Mouse (Mus musculus): Measurements from ENCODE around the gene Btbd9. TPM values are rescaled to one million over a fixed set of nuclear protein-coding genes. Genes with fewer than 3 reads are reported as not detected.
"Not testable (repeated sequence)": the region's sequence is repeated elsewhere in the genome, so short reads cannot be mapped to it uniquely, and the experiment has no call there.

Gene Btbd9
- polyA plus RNA-seq, 1 experiment = 15.3 TPM

DNA sequence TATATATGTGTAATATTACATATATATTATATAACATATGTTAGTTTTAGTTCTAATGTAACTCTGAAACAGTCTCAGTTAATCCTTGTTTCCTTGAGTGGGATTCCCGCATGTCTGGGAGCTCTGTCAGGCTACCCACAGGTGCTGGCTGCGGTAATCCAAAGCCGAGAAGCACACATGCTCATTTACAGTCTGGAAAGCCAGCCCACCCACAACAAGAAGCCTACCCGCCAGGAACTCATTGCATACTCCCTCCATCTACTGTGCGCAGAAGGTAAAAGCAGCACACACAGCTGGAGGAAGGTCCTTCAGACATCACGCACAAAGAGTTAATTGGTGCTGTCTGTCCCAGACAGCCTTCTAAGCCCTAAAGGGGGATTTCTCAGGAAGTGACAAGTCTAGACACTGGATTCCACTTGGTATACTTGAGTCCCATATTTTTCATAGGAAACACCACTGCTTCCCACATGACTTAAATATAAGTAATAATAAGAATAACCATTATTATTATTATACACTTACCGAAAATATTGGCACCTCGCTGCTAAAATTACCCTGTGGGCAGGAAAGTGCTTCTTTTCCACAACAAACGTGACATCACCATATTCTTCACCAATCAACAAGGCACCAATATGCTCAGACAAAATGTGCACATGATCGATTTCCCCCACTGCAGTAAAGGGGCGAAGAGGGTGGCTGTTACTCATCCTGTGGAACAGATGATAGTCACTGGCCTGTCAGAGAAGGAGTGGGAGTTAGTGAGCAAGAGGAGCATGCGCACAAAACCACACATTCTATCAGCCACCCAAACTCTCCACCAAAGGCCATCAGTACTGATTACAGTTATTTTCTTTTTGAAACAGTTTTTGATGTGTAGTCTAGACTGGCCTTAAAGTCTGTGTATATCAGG is 46.4 kb downstream of the Btbd9 start:
- Histone ChIP-seq H3K4me3 (ENCODE audit: insufficient read depth, poor library complexity, severe bottlenecking) (no peak overlapping the region), H3K27me3 (ENCODE audit: control insufficient read depth, insufficient read depth, insufficient read length) (no peaks in the 10 kb centered on the region), H3K79me2 (ENCODE audit: control insufficient read depth, insufficient read depth) (no peaks in the 10 kb centered on the region), H3ac (ENCODE audit: control insufficient read depth, insufficient read length, low read depth) (no peak overlapping the region), H3K36me3 (ENCODE audit: control insufficient read depth, insufficient read depth) (no peaks in the 10 kb centered on the region), H3K79me3 (ENCODE audit: low read depth) (no peaks in the 10 kb centered on the region)
- TF ChIP-seq CTCF (IDR thresholded peaks at IDR 0.05; ENCODE audit: control insufficient read depth, insufficient read depth, insufficient read length) (no peak), MAX (IDR thresholded peaks at IDR 0.05) (no peak), FOSL1 (IDR thresholded peaks at IDR 0.05; ENCODE audit: insufficient read depth, low read length, poor library complexity, severe bottlenecking) (no peak), MYOG (IDR thresholded peaks at IDR 0.05; ENCODE audit: control insufficient read depth, extremely low read depth, insufficient read length) (no peak), USF1 (IDR thresholded peaks at IDR 0.05; ENCODE audit: low read depth) (no peak), CEBPB (IDR thresholded peaks at IDR 0.05; ENCODE audit: low read depth) (no peak)

- H3K79me2 ChIP-seq (ENCODE audit: control insufficient read depth, insufficient read depth) = no peaks in the 10 kb centered on the region
- no peak overlapping the region for H3ac ChIP-seq (ENCODE audit: control insufficient read depth, insufficient read length, low read depth)
- H3K27me3 ChIP-seq (ENCODE audit: control insufficient read depth, insufficient read depth, insufficient read length) = no peaks in the 10 kb centered on the region
- H3K79me3 ChIP-seq (ENCODE audit: low read depth) = no peaks in the 10 kb centered on the region
- TF ChIP-seq MYOD1 (IDR thresholded peaks at IDR 0.05; ENCODE audit: control insufficient read depth, insufficient read length, low read depth) = no peak
- TF ChIP-seq CEBPB (IDR thresholded peaks at IDR 0.05; ENCODE audit: low read depth) = no peak
- TF ChIP-seq FOSL1 (IDR thresholded peaks at IDR 0.05; ENCODE audit: insufficient read depth, low read length, poor library complexity, severe bottlenecking) = no peak
- H3K4me3 ChIP-seq (ENCODE audit: insufficient read depth, poor library complexity, severe bottlenecking) = no peak overlapping the region
- H3K36me3 ChIP-seq (ENCODE audit: control insufficient read depth, insufficient read depth) = peaks cover 7% of the 10 kb centered on the region
Observed at GRCm38 (mm10) chr17:30525405-30526295, 50.6 kb downstream of the Btbd9 start.

DNA sequence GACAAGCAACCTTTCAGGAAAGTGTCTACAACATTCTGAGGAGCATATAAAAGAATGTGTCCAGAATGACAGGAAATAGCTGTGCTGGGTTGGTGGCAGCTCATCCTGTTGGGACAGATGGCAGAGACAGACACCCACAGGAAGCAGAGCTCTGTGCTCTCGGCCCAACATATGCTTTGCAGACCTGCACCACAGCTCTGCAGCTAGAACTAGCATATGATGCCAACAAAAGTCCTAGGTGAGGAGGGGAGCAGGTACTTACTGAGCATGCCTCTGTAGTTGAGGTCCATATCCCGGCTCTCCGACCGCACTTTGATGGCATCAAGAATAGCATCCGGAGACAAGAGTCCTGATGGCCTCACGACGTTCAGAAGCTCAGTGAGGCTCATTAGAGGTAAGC is 51.8 kb downstream of the Btbd9 start:
- H3K27me3 ChIP-seq (ENCODE audit: control insufficient read depth, insufficient read depth, insufficient read length) = no peaks in the 10 kb centered on the region

DNA sequence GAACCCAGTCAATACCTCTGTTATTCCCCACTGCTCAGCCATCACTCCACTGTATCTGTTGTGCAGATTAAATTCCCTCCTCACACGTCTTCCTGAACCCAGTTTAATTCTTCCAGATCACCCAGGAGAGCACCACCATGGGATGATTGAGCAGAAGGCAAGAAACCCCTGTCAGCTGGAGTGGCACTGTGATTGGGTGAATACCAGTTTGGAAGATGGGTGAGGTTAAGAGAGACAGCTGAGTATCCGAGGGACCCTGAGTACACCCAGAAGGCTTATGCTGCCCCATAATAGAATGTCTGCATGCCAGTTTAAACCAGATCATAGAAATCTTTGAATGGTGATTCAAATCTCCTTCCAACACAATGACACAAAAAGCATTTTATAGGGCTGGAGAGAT is 52.5 kb downstream of the Btbd9 start:
- Histone ChIP-seq H3K4me3 (ENCODE audit: insufficient read depth, poor library complexity, severe bottlenecking) (no peak overlapping the region), H3K27me3 (ENCODE audit: control insufficient read depth, insufficient read depth, insufficient read length) (no peaks in the 10 kb centered on the region), H3K36me3 (ENCODE audit: control insufficient read depth, insufficient read depth) (peaks cover 7% of the 10 kb centered on the region), H3K79me3 (ENCODE audit: low read depth) (no peaks in the 10 kb centered on the region), H3K79me2 (ENCODE audit: control insufficient read depth, insufficient read depth) (no peaks in the 10 kb centered on the region), H3ac (ENCODE audit: control insufficient read depth, insufficient read length, low read depth) (no peak overlapping the region)
- no peak for TF ChIP-seq FOSL1 (IDR thresholded peaks at IDR 0.05; ENCODE audit: insufficient read depth, low read length, poor library complexity, severe bottlenecking)
- no peak for TF ChIP-seq MYOD1 (IDR thresholded peaks at IDR 0.05; ENCODE audit: control insufficient read depth, insufficient read length, low read depth)
- TF ChIP-seq CTCF (IDR thresholded peaks at IDR 0.05; ENCODE audit: control insufficient read depth, insufficient read depth, insufficient read length) = no peak
- no peak for TF ChIP-seq MYOG (IDR thresholded peaks at IDR 0.05; ENCODE audit: control insufficient read depth, extremely low read depth, insufficient read length)

More for the DNA sequence above, 51.8 kb downstream of the Btbd9 start:
- TF ChIP-seq CTCF (IDR thresholded peaks at IDR 0.05; ENCODE audit: control insufficient read depth, insufficient read depth, insufficient read length) (no peak), MAX (IDR thresholded peaks at IDR 0.05) (no peak), CEBPB (IDR thresholded peaks at IDR 0.05; ENCODE audit: low read depth) (no peak), MYOD1 (IDR thresholded peaks at IDR 0.05; ENCODE audit: control insufficient read depth, insufficient read length, low read depth) (no peak), FOSL1 (IDR thresholded peaks at IDR 0.05; ENCODE audit: insufficient read depth, low read length, poor library complexity, severe bottlenecking) (no peak), MYOG (IDR thresholded peaks at IDR 0.05; ENCODE audit: control insufficient read depth, extremely low read depth, insufficient read length) (no peak), USF1 (IDR thresholded peaks at IDR 0.05; ENCODE audit: low read depth) (no peak)
- peaks cover 7% of the 10 kb centered on the region for H3K36me3 ChIP-seq (ENCODE audit: control insufficient read depth, insufficient read depth)
- no peaks in the 10 kb centered on the region for H3K79me2 ChIP-seq (ENCODE audit: control insufficient read depth, insufficient read depth)
- no peak overlapping the region for H3ac ChIP-seq (ENCODE audit: control insufficient read depth, insufficient read length, low read depth)
- H3K4me3 ChIP-seq (ENCODE audit: insufficient read depth, poor library complexity, severe bottlenecking) = no peak overlapping the region
- H3K79me3 ChIP-seq (ENCODE audit: low read depth) = no peaks in the 10 kb centered on the region

DNA sequence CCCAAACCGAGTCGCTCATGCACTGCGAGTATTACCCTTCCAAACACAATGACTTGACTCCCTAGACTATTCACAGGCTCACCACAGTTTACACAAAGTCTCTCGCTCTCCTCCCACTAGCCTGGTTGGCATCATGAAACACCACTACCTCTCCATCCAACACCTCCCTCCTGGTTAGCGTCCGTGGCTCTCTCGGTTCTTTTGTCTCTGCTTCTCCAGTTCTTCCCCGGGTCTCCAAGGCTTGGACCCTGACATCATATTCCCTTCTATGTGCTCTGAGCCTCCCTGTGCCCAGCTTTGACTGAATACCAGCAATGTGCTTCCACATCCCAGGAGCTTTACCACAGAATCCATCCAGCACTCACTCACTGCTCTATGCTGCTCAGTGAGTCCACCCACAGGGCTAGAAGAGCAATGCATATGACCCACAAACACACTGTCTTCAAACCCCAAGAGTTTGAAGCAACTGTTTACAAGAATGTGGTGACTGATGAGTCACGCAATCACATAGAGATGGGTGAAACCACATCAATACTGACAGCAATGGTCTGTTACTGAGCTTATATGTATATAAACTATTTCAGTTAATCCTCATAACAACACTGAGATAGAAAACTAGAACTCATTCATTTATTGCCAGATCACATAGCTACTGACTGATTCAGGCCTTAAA is 53.7 kb downstream of the Btbd9 start:
- Histone ChIP-seq H3K79me3 (ENCODE audit: low read depth) (no peaks in the 10 kb centered on the region), H3K36me3 (ENCODE audit: control insufficient read depth, insufficient read depth) (peaks cover 7% of the 10 kb centered on the region), H3K4me3 (ENCODE audit: insufficient read depth, poor library complexity, severe bottlenecking) (no peak overlapping the region), H3ac (ENCODE audit: control insufficient read depth, insufficient read length, low read depth) (no peak overlapping the region), H3K79me2 (ENCODE audit: control insufficient read depth, insufficient read depth) (no peaks in the 10 kb centered on the region), H3K27me3 (ENCODE audit: control insufficient read depth, insufficient read depth, insufficient read length) (no peaks in the 10 kb centered on the region)
- TF ChIP-seq FOSL1 (IDR thresholded peaks at IDR 0.05; ENCODE audit: insufficient read depth, low read length, poor library complexity, severe bottlenecking) (peak; percentile 16), MAX (IDR thresholded peaks at IDR 0.05) (no peak), USF1 (IDR thresholded peaks at IDR 0.05; ENCODE audit: low read depth) (no peak), MYOD1 (IDR thresholded peaks at IDR 0.05; ENCODE audit: control insufficient read depth, insufficient read length, low read depth) (no peak), CTCF (IDR thresholded peaks at IDR 0.05; ENCODE audit: control insufficient read depth, insufficient read depth, insufficient read length) (no peak), MYOG (IDR thresholded peaks at IDR 0.05; ENCODE audit: control insufficient read depth, extremely low read depth, insufficient read length) (no peak), CEBPB (IDR thresholded peaks at IDR 0.05; ENCODE audit: low read depth) (no peak)

GRCm38 (mm10) chr17:30519172-30519512 is 57.1 kb downstream of the Btbd9 start:
- not testable (repeated sequence) for H3K4me3 ChIP-seq (ENCODE audit: insufficient read depth, poor library complexity, severe bottlenecking); H3K79me2 ChIP-seq (ENCODE audit: control insufficient read depth, insufficient read depth); H3ac ChIP-seq (ENCODE audit: control insufficient read depth, insufficient read length, low read depth); H3K79me3 ChIP-seq (ENCODE audit: low read depth); H3K27me3 ChIP-seq (ENCODE audit: control insufficient read depth, insufficient read depth, insufficient read length); H3K36me3 ChIP-seq (ENCODE audit: control insufficient read depth, insufficient read depth)

Measured in C2C12 (cell line).